Mouse (Mus musculus): ENCODE measurements around the gene Tmem217.
A peak's percentile ranks its signal among the peaks of the same experiment; 100 is the strongest.

Tmem217 gene

DNA sequence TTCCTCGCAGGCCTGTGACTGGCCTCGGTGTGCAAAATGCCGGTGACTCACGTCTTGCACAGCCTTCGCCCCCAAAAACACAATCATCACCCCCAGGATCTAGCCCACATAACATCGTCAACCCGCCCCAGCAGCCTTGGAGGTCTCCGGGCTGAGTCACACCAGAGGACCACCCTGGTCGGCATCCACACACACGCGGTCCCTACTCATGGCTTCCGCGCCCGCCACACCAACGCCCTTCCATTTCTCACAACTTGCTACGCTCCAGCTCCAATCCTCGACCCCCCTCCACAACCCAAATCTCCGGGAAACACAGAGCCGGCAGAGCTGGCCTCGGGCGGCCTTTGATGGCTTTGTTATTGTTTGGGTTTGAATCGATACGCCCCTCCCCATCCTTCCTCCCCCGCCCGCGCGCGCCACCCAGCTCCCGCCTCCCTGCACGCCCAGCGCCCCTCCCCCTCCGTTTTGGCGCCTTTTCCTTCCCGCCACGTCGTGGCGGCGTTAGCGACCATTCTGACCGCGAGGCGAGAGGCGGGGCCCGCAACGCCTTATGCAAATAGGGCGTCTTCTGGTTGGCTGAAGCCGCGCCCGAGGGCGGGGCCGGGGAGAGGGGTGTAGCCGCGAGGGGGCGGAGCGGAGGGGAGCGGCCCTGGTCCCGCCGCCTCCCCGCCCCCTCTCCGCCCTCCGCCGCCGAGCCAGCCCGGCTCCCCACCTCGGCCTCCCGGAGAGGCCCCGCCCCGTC, 62.0 kb downstream of the Tmem217 start:
- peak; percentile 97 to 98 for DNase-seq (ENCODE audit: low spot score in 2 of 2)

DNA sequence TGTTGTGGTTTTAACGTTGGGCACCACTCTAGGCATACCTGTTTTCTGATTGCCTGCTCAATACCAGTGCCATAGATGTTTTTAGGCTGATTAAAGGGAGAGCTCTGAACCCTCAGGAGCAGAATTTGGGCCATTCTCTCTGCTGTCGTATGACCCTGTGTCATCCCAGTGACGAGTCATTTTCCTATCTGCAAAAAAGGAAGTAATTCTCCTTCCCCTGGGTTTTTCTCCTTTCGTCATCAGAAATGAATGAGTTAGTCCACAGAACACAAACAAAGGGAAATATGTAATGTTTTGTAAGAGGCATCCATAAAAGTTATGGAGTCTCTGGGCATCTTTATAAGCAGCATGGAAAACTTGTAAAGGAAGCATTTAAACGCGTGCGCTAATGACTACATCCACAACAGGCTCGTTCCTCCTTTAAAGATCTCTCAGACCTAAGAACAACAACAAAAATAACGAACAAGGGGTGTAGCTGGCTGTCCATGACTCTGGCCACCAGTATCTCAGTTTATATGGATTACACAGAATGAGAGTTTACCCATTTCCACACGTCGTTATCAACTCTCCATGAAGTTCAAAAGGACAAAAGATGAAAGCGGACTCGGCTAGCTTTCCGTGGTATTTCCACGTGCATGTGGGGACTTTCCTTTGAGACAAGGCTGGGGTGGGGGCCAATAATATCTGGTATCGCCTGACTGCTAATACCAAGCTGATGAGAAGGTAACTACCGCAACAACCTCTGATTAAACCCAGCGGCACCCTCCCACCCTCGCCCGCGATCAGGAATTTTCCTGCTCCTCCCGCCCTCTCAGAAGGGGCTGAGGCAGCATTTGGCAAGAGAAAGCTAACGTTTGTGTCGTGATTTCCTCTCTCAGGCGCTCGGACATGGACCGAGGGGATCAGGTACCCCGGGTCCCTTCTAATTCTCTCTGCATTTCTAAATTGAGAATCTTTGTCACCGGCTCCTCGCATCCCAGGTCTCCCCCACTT, 62.9 kb downstream of the Tmem217 start:
- DNase-seq (ENCODE audit: low spot score in 2 of 2), result peak; percentile 63

DNA sequence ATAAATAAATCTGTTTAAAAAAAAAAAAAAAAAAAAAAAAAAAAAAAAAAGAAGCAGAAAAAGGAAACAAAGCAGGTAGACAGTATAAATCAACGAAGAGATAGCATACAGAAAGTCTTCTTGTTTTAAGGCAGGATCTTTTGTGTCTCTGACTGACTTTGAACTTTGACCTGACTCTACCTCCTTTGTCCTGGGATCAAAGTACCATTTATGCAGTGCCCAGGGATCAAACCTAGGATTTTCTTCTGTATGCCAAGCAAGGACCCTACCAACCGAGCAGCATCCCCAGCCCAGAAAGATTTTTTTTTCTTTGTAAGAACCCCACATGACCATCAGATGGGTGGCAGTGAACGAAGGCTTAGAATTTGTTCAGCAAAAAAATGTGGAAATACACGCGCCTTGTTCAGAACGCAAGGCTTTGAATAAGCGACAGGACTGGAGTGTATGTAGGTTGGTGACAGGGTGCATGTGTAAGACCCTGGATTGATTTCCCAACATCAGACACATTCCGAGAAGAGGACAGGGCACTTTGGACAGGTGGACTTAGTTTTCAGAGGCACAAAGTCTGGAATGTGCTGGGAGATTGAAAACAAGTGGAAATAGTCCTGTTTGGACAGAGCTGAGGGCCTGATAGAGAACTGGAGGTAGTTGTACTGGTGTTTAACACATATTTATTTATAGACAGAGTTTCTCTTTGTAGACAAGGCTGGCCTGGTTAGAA, 63.8 kb downstream of the Tmem217 start:
- no peak for DNase-seq (ENCODE audit: low spot score in 2 of 2)

- DNase-seq (ENCODE audit: low spot score in 2 of 2), result peak in 1 of 2 experiments; percentile 50
These were observed 66.6 kb downstream of the Tmem217 start for GRCm38 (mm10) chr17:29485336-29486233.

DNA sequence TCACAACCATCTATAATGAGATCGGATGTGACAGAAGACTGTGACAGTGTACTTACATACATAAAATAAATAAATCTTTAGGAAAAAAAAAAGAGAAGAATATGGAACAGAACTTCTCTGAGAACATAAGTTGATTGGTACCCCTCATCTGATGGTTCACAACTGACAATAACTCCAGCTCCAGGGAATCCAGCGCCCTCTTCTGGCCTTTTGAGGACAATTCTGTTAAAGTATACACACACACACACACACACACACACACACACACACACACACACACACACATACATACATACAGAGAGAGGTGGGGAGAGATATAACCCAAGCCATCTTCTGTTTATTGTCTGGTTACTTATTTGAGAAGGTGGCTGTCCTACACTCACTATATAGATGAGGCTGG, 67.8 kb downstream of the Tmem217 start:
- no peak for DNase-seq (ENCODE audit: low spot score in 2 of 2)

GRCm38 (mm10) chr17:29483282-29483681, 68.9 kb downstream of the Tmem217 start:
- no peak for DNase-seq (ENCODE audit: low spot score in 2 of 2)

- no peak for DNase-seq (ENCODE audit: low spot score in 2 of 2)
These were observed 69.6 kb downstream of the Tmem217 start for GRCm38 (mm10) chr17:29482632-29483031.

GRCm38 (mm10) chr17:29480256-29480655, 71.9 kb downstream of the Tmem217 start:
- no peak for DNase-seq (ENCODE audit: low spot score in 2 of 2)

- no peak for DNase-seq (ENCODE audit: low spot score in 2 of 2)
These were observed 73.9 kb downstream of the Tmem217 start for GRCm38 (mm10) chr17:29478271-29478670.

DNA sequence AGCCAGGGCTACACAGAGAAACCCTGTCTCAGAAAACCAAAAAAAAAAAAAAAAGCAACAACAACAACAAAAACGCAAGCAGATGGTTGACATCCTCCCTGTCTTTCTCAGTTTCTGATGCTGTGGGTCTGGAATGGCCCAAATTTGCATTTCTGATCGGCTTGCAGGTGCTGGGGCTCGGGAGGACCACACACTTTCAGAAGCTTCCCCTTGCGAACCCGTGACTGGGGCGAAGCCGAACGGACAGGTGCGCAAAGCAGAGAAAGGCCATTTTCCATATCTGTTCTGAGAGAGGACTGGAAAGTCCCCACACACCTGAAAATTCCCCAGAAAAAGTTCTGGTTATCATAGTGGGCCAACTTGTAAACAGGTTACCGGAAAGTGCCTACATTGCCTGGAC, 74.8 kb downstream of the Tmem217 start:
- no peak for DNase-seq (ENCODE audit: low spot score in 2 of 2)

DNA sequence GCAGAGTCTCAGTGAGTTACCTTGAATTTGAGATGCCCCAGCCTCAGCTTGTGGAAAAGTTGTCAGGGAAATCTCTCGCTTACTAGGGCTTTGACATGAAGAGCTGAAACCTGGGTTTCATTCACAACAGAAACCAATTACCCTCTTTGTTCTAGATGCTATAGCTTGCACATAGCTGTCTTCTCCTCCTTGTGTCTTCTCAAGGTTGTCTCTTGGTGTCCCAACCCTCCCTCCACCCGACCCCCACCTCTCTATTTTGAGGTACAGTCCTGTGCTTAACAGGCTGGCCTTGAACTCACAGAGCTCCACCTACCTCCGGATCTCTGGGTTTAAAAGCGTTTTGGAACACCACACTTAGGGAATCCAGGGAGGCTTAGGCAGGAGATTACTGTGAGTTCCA, 75.7 kb downstream of the Tmem217 start:
- DNase-seq (ENCODE audit: low spot score in 2 of 2), result no peak

Data from heart, adult 9 months (tissue).